Mouse (Mus musculus): Measurements from ENCODE around the gene Susd3. TPM values are rescaled to one million over a fixed set of nuclear protein-coding genes. Genes with fewer than 3 reads are reported as not detected.

The Susd3 gene
- polyA plus RNA-seq, 1 experiment from 2014 or later: 0.95 TPM

- peaks cover 47% of the 10 kb centered on the region for H3K27me3 ChIP-seq (ENCODE audit: poor library complexity, severe bottlenecking)
Measured at GRCm38 (mm10) chr13:49243492-49243891, 5.0 kb downstream of the Susd3 start.

GRCm38 (mm10) chr13:49242321-49243065 is 6.0 kb downstream of the Susd3 start:
- Histone ChIP-seq H3K36me3 (replicated peaks) (no peaks in the 10 kb centered on the region), H3K4me1 (peaks cover 15% of the 10 kb centered on the region), H3K27ac (no peak overlapping the region), H3K27me3 (ENCODE audit: poor library complexity, severe bottlenecking) (peaks cover 37% of the 10 kb centered on the region), H3K4me3 (no peak overlapping the region), H3K9me3 (no peaks in the 10 kb centered on the region)
- no peak for DNase-seq (ENCODE audit: extremely low spot score, low spot score)
- 82% methylated on average over 9 of the region's 9 CpGs for WGBS

More at GRCm38 (mm10) chr13:49243492-49243891, 5.0 kb downstream of the Susd3 start:
- H3K4me3 ChIP-seq: no peak overlapping the region
- no peak for DNase-seq (ENCODE audit: extremely low spot score, low spot score)
- H3K36me3 ChIP-seq (replicated peaks): no peaks in the 10 kb centered on the region
- no peak overlapping the region for H3K27ac ChIP-seq
- H3K9me3 ChIP-seq: no peaks in the 10 kb centered on the region
- peaks cover 25% of the 10 kb centered on the region for H3K4me1 ChIP-seq
- 97% methylated on average over 2 of the region's 2 CpGs for WGBS

GRCm38 (mm10) chr13:49238737-49239136 is 9.8 kb downstream of the Susd3 start:
- no peak for DNase-seq (ENCODE audit: extremely low spot score, low spot score)
- WGBS: 92% methylated on average over 8 of the region's 8 CpGs
- no peaks in the 10 kb centered on the region for H3K4me1 ChIP-seq
- H3K27ac ChIP-seq: no peak overlapping the region
- no peaks in the 10 kb centered on the region for H3K36me3 ChIP-seq (replicated peaks)
- no peak overlapping the region for H3K4me3 ChIP-seq
- H3K9me3 ChIP-seq: no peaks in the 10 kb centered on the region
- 0 out of 2 replicates have a peak, but pooled peaks cover under 1% of the 10 kb centered on the region for H3K27me3 ChIP-seq (ENCODE audit: poor library complexity, severe bottlenecking)

- H3K27ac ChIP-seq: no peak overlapping the region
- H3K9me3 ChIP-seq: no peaks in the 10 kb centered on the region
- no peaks in the 10 kb centered on the region for H3K36me3 ChIP-seq (replicated peaks)
- no peak overlapping the region for H3K4me3 ChIP-seq
- no peaks in the 10 kb centered on the region for H3K4me1 ChIP-seq
- H3K27me3 ChIP-seq (ENCODE audit: poor library complexity, severe bottlenecking): no peaks in the 10 kb centered on the region
- 90% methylated on average over 8 of the region's 8 CpGs for WGBS
- no peak for DNase-seq (ENCODE audit: extremely low spot score, low spot score)
Measured at GRCm38 (mm10) chr13:49237617-49238016, 10.9 kb downstream of the Susd3 start.

- Histone ChIP-seq H3K4me3 (no peak overlapping the region), H3K9me3 (no peaks in the 10 kb centered on the region), H3K27me3 (ENCODE audit: poor library complexity, severe bottlenecking) (no peaks in the 10 kb centered on the region), H3K4me1 (no peaks in the 10 kb centered on the region; the same call in 1 of the 2 replicates), H3K27ac (no peak overlapping the region), H3K36me3 (replicated peaks) (no peaks in the 10 kb centered on the region)
- DNase-seq (ENCODE audit: extremely low spot score, low spot score): no peak
- 92% methylated on average over 4 of the region's 4 CpGs for WGBS
Measured at GRCm38 (mm10) chr13:49234711-49235110, 13.8 kb downstream of the Susd3 start.

- Histone ChIP-seq H3K4me3 (no peak overlapping the region), H3K27ac (no peak overlapping the region), H3K9me3 (no peaks in the 10 kb centered on the region), H3K27me3 (ENCODE audit: poor library complexity, severe bottlenecking) (no peaks in the 10 kb centered on the region), H3K36me3 (replicated peaks) (no peaks in the 10 kb centered on the region), H3K4me1 (no peaks in the 10 kb centered on the region; the same call in 1 of the 2 replicates)
- 95% methylated on average over 8 of the region's 8 CpGs for WGBS
- no peak for DNase-seq (ENCODE audit: extremely low spot score, low spot score)
Measured at GRCm38 (mm10) chr13:49233792-49234572, 14.5 kb downstream of the Susd3 start.

- H3K4me3 ChIP-seq: no peak overlapping the region
- peaks cover 4% of the 10 kb centered on the region; the same call in 1 of the 2 replicates for H3K9me3 ChIP-seq
- WGBS: 37% methylated on average over 4 of the region's 4 CpGs
- H3K27me3 ChIP-seq (ENCODE audit: poor library complexity, severe bottlenecking): peaks cover 26% of the 10 kb centered on the region
- no peaks in the 10 kb centered on the region for H3K36me3 ChIP-seq (replicated peaks)
- H3K27ac ChIP-seq: no peak overlapping the region
- no peak for DNase-seq (ENCODE audit: extremely low spot score, low spot score)
- H3K4me1 ChIP-seq: peaks cover 7% of the 10 kb centered on the region
Measured at GRCm38 (mm10) chr13:49225633-49226032, 22.9 kb downstream of the Susd3 start.

- H3K27ac ChIP-seq: no peak overlapping the region
- peaks cover 26% of the 10 kb centered on the region for H3K27me3 ChIP-seq (ENCODE audit: poor library complexity, severe bottlenecking)
- 66% methylated on average over 3 of the region's 3 CpGs for WGBS
- no peak for DNase-seq (ENCODE audit: extremely low spot score, low spot score)
- no peak overlapping the region for H3K4me3 ChIP-seq
- peaks cover 7% of the 10 kb centered on the region for H3K4me1 ChIP-seq
- peaks cover 4% of the 10 kb centered on the region; the same call in 1 of the 2 replicates for H3K9me3 ChIP-seq
- H3K36me3 ChIP-seq (replicated peaks): no peaks in the 10 kb centered on the region
Measured at GRCm38 (mm10) chr13:49225159-49225558, 23.3 kb downstream of the Susd3 start.

GRCm38 (mm10) chr13:49224729-49225128 is 23.8 kb downstream of the Susd3 start:
- H3K9me3 ChIP-seq: peaks cover 4% of the 10 kb centered on the region; the same call in 1 of the 2 replicates
- H3K27me3 ChIP-seq (ENCODE audit: poor library complexity, severe bottlenecking): peaks cover 26% of the 10 kb centered on the region
- WGBS: 23% methylated on average over 6 of the region's 6 CpGs
- H3K36me3 ChIP-seq (replicated peaks): no peaks in the 10 kb centered on the region
- no peak overlapping the region for H3K4me3 ChIP-seq
- peaks cover 8% of the 10 kb centered on the region for H3K4me1 ChIP-seq
- no peak overlapping the region for H3K27ac ChIP-seq
- no peak for DNase-seq (ENCODE audit: extremely low spot score, low spot score)

GRCm38 (mm10) chr13:49224314-49224713 is 24.2 kb downstream of the Susd3 start:
- Histone ChIP-seq H3K27ac (no peak overlapping the region), H3K36me3 (replicated peaks) (no peaks in the 10 kb centered on the region), H3K27me3 (ENCODE audit: poor library complexity, severe bottlenecking) (peaks cover 26% of the 10 kb centered on the region), H3K9me3 (peaks cover 4% of the 10 kb centered on the region; the same call in 1 of the 2 replicates), H3K4me1 (peaks cover 12% of the 10 kb centered on the region), H3K4me3 (no peak overlapping the region)
- WGBS: 21% methylated on average over 10 of the region's 10 CpGs
- DNase-seq (ENCODE audit: extremely low spot score, low spot score): no peak

GRCm38 (mm10) chr13:49220912-49221311 is 27.6 kb downstream of the Susd3 start:
- H3K4me1 ChIP-seq: peaks cover 46% of the 10 kb centered on the region
- H3K27ac ChIP-seq: no peak overlapping the region
- no peak overlapping the region for H3K4me3 ChIP-seq
- peaks cover 45% of the 10 kb centered on the region for H3K27me3 ChIP-seq (ENCODE audit: poor library complexity, severe bottlenecking)
- peaks cover 4% of the 10 kb centered on the region; the same call in 1 of the 2 replicates for H3K9me3 ChIP-seq
- no peak for DNase-seq (ENCODE audit: extremely low spot score, low spot score)
- WGBS: 20% methylated on average over 5 of the region's 5 CpGs
- H3K36me3 ChIP-seq (replicated peaks): no peaks in the 10 kb centered on the region

GRCm38 (mm10) chr13:49219367-49219766 is 29.1 kb downstream of the Susd3 start:
- Histone ChIP-seq H3K27me3 (ENCODE audit: poor library complexity, severe bottlenecking) (peaks cover 45% of the 10 kb centered on the region), H3K4me3 (no peak overlapping the region), H3K4me1 (peaks cover 56% of the 10 kb centered on the region), H3K27ac (no peak overlapping the region), H3K36me3 (replicated peaks) (no peaks in the 10 kb centered on the region), H3K9me3 (peaks cover 4% of the 10 kb centered on the region; the same call in 1 of the 2 replicates)
- WGBS: 76% methylated on average over 4 of the region's 4 CpGs
- no peak for DNase-seq (ENCODE audit: extremely low spot score, low spot score)

GRCm38 (mm10) chr13:49218651-49219050 is 29.9 kb downstream of the Susd3 start:
- WGBS: 19% methylated on average over 3 of the region's 3 CpGs
- Histone ChIP-seq H3K27ac (no peak overlapping the region), H3K9me3 (peaks cover 4% of the 10 kb centered on the region; the same call in 1 of the 2 replicates), H3K4me3 (no peak overlapping the region), H3K36me3 (replicated peaks) (no peaks in the 10 kb centered on the region), H3K27me3 (ENCODE audit: poor library complexity, severe bottlenecking) (peaks cover 49% of the 10 kb centered on the region), H3K4me1 (peaks cover 60% of the 10 kb centered on the region)
- no peak for DNase-seq (ENCODE audit: extremely low spot score, low spot score)

Measured in forebrain, embryonic 10.5 days (tissue).